Mouse (Mus musculus): ENCODE data around the gene Galnt15. TPM values are rescaled to one million over a fixed set of nuclear protein-coding genes. Genes with fewer than 3 reads are reported as not detected.
A peak's percentile ranks its signal among the peaks of the same experiment; 100 is the strongest.
"Not testable (repeated sequence)": the region's sequence is repeated elsewhere in the genome, so short reads cannot be mapped to it uniquely, and the experiment has no call there.

The Galnt15 gene
- total RNA-seq, 2 experiments from 2014 or later: 12.9 to 13.5 TPM

GRCm38 (mm10) chr14:32083466-32083865 is 54.7 kb downstream of the Galnt15 start:
- intact Hi-C loops (cut with DNase I; ENCODE audit: low total_unique reads): no loop called here

GRCm38 (mm10) chr14:32084761-32085485 is 56.1 kb downstream of the Galnt15 start, which contains the start of gene Oxnad1:
Gene Oxnad1 (plus strand): TSS chr14:32085374.
- intact Hi-C loops (cut with DNase I; ENCODE audit: low total_unique reads): no loop called here

More at GRCm38 (mm10) chr14:32083466-32083865, 54.7 kb downstream of the Galnt15 start:
- DNase-seq: no peak

DNA sequence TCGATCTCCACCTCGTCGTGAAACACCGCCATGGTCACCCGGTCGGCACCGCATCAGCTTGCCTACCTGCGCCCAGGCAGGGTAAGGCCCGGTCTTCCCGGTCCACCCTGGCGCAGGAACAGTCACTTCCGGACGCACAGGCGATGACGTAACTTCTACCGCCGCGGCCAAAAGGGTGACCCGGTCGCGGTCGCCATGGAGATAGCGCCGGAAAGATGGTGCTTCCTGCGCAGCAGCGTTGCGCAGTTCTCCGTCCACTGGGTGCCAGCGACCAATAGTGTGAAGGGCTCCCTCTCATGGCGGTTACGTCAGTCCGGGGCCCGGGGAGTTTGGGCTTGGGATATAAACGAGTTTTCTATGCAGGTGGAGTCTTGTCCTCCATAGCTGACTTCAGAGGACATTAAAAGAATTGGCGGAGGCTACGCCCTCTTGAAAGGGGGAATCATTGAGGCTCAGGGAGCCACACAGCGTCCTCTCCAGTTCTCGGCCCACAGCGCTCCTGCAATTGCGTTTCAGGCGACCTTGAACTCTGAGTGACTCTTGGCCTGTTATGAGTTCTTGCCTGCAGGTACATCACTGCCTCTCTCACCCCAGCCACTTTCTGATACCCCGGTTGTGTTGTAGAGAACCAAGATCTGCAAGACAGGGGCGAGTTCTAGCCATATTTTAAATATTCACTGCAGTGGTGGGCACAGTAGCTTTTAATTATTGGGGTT is 56.9 kb downstream of the Galnt15 start, which contains the start of gene Dph3:
TSS of gene Dph3 (minus strand) at position 244 of the 716 bp plus-strand sequence.
- intact Hi-C loops (cut with DNase I; ENCODE audit: low total_unique reads): no loop called here
- DNase-seq: peak; percentile 99

More at GRCm38 (mm10) chr14:32084761-32085485, 56.1 kb downstream of the Galnt15 start, which contains the start of gene Oxnad1:
- DNase-seq: peak; percentile 83

DNA sequence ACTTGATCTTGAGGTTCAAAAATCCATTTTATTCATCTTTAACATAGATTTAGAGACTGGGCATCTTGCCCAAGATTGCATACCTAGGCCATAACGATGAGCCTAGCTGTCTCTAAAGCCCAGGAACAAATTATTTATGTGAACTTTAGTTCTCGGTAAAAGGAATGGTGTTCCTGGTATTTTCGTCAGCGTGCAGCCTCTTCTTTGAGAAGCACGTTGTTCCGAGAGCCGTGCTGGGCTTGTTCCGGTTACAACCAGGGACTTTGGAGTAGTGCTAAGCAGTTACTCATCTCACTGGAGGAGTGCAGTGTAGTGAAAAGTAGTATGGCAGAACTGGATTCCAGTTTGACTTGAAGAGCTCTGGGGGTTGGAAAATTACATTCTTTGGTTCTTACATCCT is 57.4 kb downstream of the Galnt15 start:
- DNase-seq: no peak
- intact Hi-C loops (cut with DNase I; ENCODE audit: low total_unique reads): no loop called here

DNA sequence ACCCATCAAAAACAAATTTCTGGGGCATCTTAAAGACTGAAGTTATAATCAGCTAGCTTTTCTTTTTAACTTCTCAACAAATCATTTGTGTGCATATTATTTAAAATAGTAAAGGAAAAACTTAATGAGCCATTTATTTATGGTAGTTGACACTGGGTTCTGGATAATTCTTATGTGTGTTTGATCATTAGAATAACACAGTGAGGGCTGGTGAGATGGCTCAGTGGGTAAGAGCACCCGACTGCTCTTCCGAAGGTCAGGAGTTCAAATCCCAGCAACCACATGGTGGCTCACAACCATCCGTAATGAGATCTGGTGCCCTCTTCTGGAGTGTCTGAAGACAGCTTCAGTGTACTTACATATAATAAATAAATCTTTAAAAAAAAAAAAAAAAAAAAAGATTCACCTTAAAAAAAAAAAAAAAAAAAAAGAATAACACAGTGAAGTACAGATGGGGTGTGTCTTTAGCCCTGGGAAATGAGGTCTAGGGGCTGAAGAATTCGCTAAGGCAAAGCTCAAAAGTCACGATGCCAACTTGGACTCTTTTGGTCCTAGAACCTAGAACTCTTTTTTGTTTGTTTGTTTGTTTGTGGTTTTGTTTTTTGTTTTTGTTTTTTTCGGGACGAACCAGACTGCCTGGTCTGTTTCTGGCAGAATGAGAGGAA is 58.9 kb downstream of the Galnt15 start:
- intact Hi-C loops (cut with DNase I; ENCODE audit: low total_unique reads); DNase-seq: not testable (repeated sequence)

- DNase-seq: no peak
- intact Hi-C loops (cut with DNase I; ENCODE audit: low total_unique reads): no loop called here
Measured at GRCm38 (mm10) chr14:32091124-32091523, 62.3 kb downstream of the Galnt15 start.

- intact Hi-C loops (cut with DNase I; ENCODE audit: low total_unique reads): no loop called here
Measured at GRCm38 (mm10) chr14:32091704-32092103, 62.9 kb downstream of the Galnt15 start.

GRCm38 (mm10) chr14:32093018-32093417 is 64.2 kb downstream of the Galnt15 start:
- intact Hi-C loops (cut with DNase I; ENCODE audit: low total_unique reads): no loop called here
- DNase-seq: no peak

More at GRCm38 (mm10) chr14:32091704-32092103, 62.9 kb downstream of the Galnt15 start:
- no peak for DNase-seq

GRCm38 (mm10) chr14:32093500-32094117 is 64.8 kb downstream of the Galnt15 start:
- intact Hi-C loops (cut with DNase I; ENCODE audit: low total_unique reads): no loop called here
- no peak for DNase-seq

DNA sequence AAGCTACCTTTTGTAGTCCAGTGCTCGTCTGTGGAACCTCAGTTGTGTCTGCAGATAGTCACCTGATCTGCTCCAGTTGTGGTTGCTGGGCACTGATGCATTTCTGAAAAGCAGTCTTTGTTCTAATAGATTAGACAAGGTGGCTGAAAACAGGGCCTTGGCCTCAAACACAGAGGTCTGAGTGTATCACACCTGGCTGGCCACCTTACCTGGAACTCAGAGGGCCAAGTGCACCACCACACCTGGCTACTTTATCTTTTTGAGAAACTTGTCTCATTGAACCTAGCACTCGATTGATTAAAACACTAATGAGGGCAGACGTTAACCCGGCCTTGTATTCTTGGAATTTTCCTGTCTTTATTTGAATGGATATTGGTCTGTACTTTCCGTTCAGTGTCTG is 66.9 kb downstream of the Galnt15 start:
- DNase-seq: no peak
- intact Hi-C loops (cut with DNase I; ENCODE audit: low total_unique reads): no loop called here

DNA sequence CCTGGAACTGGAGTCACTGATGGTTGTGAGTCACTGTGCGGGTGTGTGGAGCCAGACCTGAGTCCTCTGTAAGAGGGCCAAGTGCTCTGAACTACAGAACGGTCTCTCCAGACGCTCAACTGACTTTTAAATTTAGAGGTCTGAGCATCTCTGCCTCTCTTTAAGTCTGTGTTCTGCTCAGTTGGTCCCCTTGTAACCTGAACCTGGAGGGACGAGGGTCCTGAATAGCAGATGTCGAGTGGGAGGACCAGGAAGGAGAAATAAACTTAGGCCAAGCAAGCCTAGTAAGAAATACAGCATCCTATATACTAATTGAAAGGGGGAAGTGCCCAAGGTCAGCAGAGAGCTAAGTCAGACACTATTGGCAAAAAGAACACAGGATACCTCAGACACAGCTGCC is 68.0 kb downstream of the Galnt15 start:
- no peak for DNase-seq
- intact Hi-C loops (cut with DNase I; ENCODE audit: low total_unique reads): no loop called here

DNA sequence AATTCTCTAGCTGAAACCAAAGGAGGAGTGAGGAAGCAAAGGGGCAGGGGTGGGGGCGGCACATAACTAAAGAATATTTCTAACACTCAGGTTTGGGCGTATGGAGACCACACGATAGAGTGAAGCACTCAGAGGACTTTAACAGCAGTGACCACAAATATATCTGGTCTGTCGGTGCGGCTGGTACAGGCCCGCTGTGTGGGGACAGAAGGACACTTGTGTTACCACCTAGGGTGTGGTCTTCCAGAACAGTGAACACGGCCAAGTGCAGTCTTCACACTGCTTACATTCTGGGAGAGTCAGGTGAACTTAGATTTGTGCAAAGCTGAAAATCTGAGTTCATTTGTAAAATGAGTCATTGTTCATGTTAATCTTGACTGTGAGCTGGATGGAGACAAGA is 68.9 kb downstream of the Galnt15 start:
- intact Hi-C loops (cut with DNase I; ENCODE audit: low total_unique reads): no loop called here
- no peak for DNase-seq

GRCm38 (mm10) chr14:32098951-32099350 is 70.2 kb downstream of the Galnt15 start:
- DNase-seq: no peak
- intact Hi-C loops (cut with DNase I; ENCODE audit: low total_unique reads): no loop called here

- DNase-seq: no peak
- intact Hi-C loops (cut with DNase I; ENCODE audit: low total_unique reads): no loop called here
Measured at GRCm38 (mm10) chr14:32103556-32103955, 74.8 kb downstream of the Galnt15 start.

GRCm38 (mm10) chr14:32105663-32106062 is 76.9 kb downstream of the Galnt15 start:
- DNase-seq: no peak
- intact Hi-C loops (cut with DNase I; ENCODE audit: low total_unique reads): no loop called here

- DNase-seq: no peak
- intact Hi-C loops (cut with DNase I; ENCODE audit: low total_unique reads): no loop called here
Measured at GRCm38 (mm10) chr14:32106911-32107310, 78.1 kb downstream of the Galnt15 start.
